Comparison of ENCODE assay signal across 13 mouse cellular contexts in the genomic region with DNA sequence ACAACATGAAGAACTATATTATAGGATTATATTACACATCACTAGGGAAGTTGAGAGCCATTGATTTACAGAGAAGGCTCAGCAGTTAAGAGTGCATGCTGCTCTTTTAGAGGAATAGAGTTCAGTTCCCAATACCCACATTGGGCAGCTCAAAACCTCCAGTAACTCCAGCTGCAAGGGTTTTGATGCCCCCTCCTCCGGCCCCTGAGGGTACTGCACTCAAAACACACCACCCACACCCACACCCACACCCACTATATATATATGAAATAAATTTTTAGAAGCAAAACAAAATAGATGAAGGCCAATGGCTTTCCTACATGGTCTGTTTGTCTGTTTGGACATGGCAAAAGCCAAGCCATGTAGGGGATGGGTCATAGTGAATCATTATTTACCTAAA.
"Had no signal": no experiment of that assay in that cellular context is flagged by ENCODE, and none has a peak within 500 bp of the region (broad histone marks: within the 10 kb centered on the region; RNA-seq: fewer than 3 reads in every experiment).

No protein-coding gene starts in this region.

- H3K4me2 ChIP-seq: kidney, embryonic 15.5 days; limb, embryonic 15.5 days; liver, embryonic 13.5 days; midbrain, embryonic 12.5 days; neural tube, embryonic 15.5 days had no signal

- H3K27ac ChIP-seq: kidney, embryonic 15.5 days; limb, embryonic 15.5 days; liver, embryonic 13.5 days; midbrain, embryonic 12.5 days; neural tube, embryonic 15.5 days had no signal

- DNase-seq: kidney, adult 2 months; layer of hippocampus, postnatal 36 days; liver, embryonic 13.5 days; lung, adult 18-20 months; lung, postnatal 36 days; right cerebral cortex, adult 18-20 months; right cerebral cortex, postnatal 25 days had no signal

- H3K9me3 ChIP-seq: kidney, embryonic 15.5 days; limb, embryonic 15.5 days; liver, embryonic 13.5 days; midbrain, embryonic 12.5 days; neural tube, embryonic 15.5 days had no signal

- H3K4me3 ChIP-seq: kidney, embryonic 15.5 days; limb, embryonic 15.5 days; liver, embryonic 13.5 days; midbrain, embryonic 12.5 days; myocyte; neural tube, embryonic 15.5 days had no signal

- ATAC-seq: intestine, embryonic 16.5 days had no signal

- H3K9ac ChIP-seq: kidney, embryonic 15.5 days; limb, embryonic 15.5 days; liver, embryonic 13.5 days; midbrain, embryonic 12.5 days; neural tube, embryonic 15.5 days had no signal

- H3K27me3 ChIP-seq: limb, embryonic 15.5 days; liver, embryonic 13.5 days; midbrain, embryonic 12.5 days; neural tube, embryonic 15.5 days had no signal

- H3K4me1 ChIP-seq: limb, embryonic 15.5 days had no signal

- H3K36me3 ChIP-seq: kidney, embryonic 15.5 days; limb, embryonic 15.5 days; liver, embryonic 13.5 days; midbrain, embryonic 12.5 days; neural tube, embryonic 15.5 days had no signal
